Mouse (Mus musculus) forebrain, embryonic 16.5 days (tissue): ENCODE results near the gene Cela2a. TPM values are rescaled to one million over a fixed set of nuclear protein-coding genes. Genes with fewer than 3 reads are reported as not detected.

Source experiments
- ATAC-seq: fragments of 200-750 bp; cut with Nextera tagmentation; 2 replicates; pipeline ENCODE4 v1.8.0; 2017; ENCODE audit warnings: mild to moderate bottlenecking, moderate library complexity
- H3K27ac ChIP-seq: fragments of 300-500 bp; sonication (generic); 2 replicates; pipeline ENCODE4 v1.5.1; 2014; ENCODE audit warnings: low read length, control low read depth
- H3K27me3 ChIP-seq: fragments of 300-500 bp; sonication (generic); replicated peaks from 2 replicates; pipeline ENCODE4 v1.6.1; 2014; ENCODE audit warnings: low read length; ENCODE audit not compliant: control insufficient read depth, insufficient read depth
- H3K36me3 ChIP-seq: fragments of 300-500 bp; sonication (generic); 2 replicates; pipeline ENCODE4 v1.6.1; 2014; ENCODE audit not compliant: control insufficient read depth, insufficient read depth
- H3K4me1 ChIP-seq: fragments of 300-500 bp; sonication (generic); replicated peaks from 2 replicates; pipeline ENCODE4 v1.6.1; 2014; ENCODE audit warnings: low read length; ENCODE audit not compliant: control insufficient read depth, insufficient read depth
- H3K4me2 ChIP-seq: fragments of 300-500 bp; sonication (generic); 2 replicates; pipeline ENCODE4 v1.6.1; 2014; ENCODE audit warnings: mild to moderate bottlenecking, low read length, control low read depth
- H3K4me3 ChIP-seq: fragments of 300-500 bp; sonication (generic); replicated peaks from 2 replicates; pipeline ENCODE4 v1.5.1; 2014; ENCODE audit warnings: mild to moderate bottlenecking, low read length, control low read depth
- H3K9ac ChIP-seq: fragments of 300-500 bp; sonication (generic); replicated peaks from 2 replicates; pipeline ENCODE4 v1.6.1; 2014; ENCODE audit warnings: low read depth, low read length, control low read depth
- H3K9me3 ChIP-seq: fragments of 300-500 bp; sonication (generic); 2 replicates; pipeline ENCODE4 v1.6.1; 2016; ENCODE audit warnings: low read length; ENCODE audit not compliant: control insufficient read depth
- WGBS: fragments of 180-500 bp; shearing (Covaris S2); extraction: QIAGEN DNeasy Blood & Tissue Kit; methylation state at CpG from one replicate; pipeline ENCODE4 v1.1.7; 2014; 5-methylcytosine and 5-hydroxymethylcytosine counted together
- polyA plus RNA-seq: library from polyadenylated mRNA; unstranded; fragments of >200 nt; fragmentation: Nextera tagmentation; extraction: Ambion mirVana; gene quantifications from 2 replicates; pipeline ENCODE4 v1.2.1, GENCODE M21; 2015

Gene Cela2a
- polyA plus RNA-seq: not detected in 2 replicates

DNA sequence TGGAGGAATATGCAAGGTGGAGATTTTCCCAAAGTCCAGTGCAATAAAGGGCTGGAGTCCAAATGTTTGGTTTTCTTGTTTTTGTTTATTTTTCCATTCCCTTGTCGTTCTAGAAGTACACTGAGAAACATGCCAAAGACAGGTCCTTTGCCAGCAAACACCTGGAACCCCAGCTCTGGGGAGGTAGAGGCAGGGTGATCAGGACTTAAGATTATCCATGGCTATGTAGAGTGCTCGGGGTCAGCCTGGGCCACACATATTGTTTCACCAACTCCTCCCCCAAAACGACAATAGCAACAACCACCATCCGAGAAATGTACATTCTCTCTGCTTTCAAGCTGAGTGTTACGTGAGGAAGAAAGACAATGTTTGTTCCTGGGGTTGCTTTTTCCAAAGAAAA lies at the start of gene Cela2a:
Gene Cela2a (minus strand): TSS at position 101 of the 400 bp plus-strand sequence.
- H3K9ac ChIP-seq: no peak within 1 kb of the TSS
- WGBS: 64% methylated on average over 5 of the region's 5 CpGs
- H3K4me1 ChIP-seq: no peaks in the 10 kb centered on the region
- H3K36me3 ChIP-seq: no peaks in the 10 kb centered on the region
- no peaks in the 10 kb centered on the region for H3K27me3 ChIP-seq
- no peak for ATAC-seq
- H3K4me2 ChIP-seq: no peak within 1 kb of the TSS
- H3K9me3 ChIP-seq: no peaks in the 10 kb centered on the region
- H3K4me3 ChIP-seq: no peak within 1 kb of the TSS
- no peak within 1 kb of the TSS for H3K27ac ChIP-seq

DNA sequence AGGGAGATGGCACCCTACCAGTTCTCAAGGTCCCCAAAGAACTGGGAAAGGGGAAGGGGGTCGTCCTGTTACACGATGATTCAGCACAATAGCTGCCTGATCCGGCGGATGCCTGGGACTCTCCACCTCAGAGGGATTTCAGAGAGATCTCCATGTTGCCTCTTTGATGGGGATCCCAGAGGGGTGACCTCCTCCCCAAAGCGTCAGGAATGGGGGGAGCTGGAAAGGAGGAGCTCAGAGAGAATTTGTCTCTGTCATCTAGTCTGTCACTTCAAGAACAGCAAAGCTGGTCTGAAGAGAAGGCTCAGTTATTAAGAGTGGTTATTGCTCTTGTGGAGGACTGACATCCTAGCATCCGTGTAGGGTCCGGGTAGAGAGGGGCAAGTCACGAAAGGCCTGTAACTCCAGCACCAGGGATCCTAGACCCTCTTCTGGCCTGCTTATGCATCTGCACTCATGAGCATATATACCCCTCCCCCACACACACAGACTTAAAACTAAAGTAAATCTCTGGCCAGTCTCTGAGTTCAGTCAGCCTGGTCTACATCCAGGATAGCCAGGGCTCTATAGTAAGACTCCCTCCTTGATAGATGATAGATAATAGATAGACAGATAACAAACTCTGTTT lies 49.6 kb upstream of the Cela2a start:
- 11% methylated on average over 8 of the region's 8 CpGs for WGBS

DNA sequence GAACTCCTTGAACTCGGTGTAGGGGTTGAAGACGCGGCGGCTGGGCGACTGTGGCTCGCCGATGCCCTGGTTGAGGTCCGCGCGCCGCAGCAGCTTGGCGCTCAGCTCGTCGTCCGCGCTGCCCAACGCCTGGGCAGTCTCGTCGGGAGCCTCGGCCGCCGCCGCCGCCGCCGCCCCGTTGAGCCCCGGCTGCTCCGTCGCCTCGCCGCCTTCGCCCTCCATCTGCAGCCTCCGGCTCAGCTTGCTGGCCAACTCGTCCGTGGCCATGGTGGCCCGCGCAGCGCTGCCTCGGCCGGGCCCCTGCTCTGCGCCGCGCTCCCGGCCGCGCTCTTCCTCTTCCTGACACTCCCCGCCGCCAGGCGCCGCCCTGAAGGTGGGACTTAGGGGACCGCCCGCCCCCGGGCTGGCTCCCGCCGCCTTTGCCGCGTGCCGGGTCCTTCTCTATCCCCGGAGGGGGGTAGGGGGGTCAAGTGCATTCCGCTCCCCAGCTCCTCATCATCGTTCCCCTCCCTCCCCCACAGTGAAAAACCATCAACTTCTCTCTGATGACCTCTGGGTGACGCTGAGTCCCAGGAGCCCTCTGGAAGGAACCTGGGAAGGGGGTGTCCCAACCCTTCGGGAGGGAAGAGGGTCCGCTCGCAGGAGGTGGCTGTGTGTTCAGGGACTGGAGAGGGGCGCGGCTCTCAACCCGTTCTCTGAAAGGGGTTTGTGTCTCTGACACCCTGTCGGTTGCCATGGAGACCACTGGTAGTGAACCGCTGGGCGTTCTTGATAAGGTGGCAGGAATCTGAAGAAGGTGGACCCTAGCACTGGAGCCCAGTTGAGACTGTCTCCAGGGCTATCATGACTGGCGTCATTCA lies 48.9 kb upstream of the Cela2a start, which contains the start of gene Efhd2:
Gene Efhd2 (minus strand): TSS at position 320 of the 860 bp plus-strand sequence.
- peak; percentile 92 for ATAC-seq
- Histone ChIP-seq H3K27me3 (no peaks in the 10 kb centered on the region), H3K4me1 (peaks cover 46% of the 10 kb centered on the region), H3K4me2 (peak within 1 kb of the TSS; percentile 80), H3K9me3 (no peaks in the 10 kb centered on the region), H3K4me3 (peak within 1 kb of the TSS; percentile 87), H3K36me3 (no peaks in the 10 kb centered on the region), H3K27ac (0 out of 2 replicates have a peak within 1 kb of the TSS, but pooled peaks have one; percentile 1), H3K9ac (peak within 1 kb of the TSS; percentile 87)
- under 1% methylated on average over 68 of the region's 73 CpGs for WGBS

More for the DNA sequence above, 49.6 kb upstream of the Cela2a start:
- peak overlapping the region; percentile 80 for H3K4me2 ChIP-seq
- no peaks in the 10 kb centered on the region for H3K27me3 ChIP-seq
- peak; percentile 5 for ATAC-seq
- no peaks in the 10 kb centered on the region for H3K36me3 ChIP-seq
- H3K27ac ChIP-seq: no peak overlapping the region
- H3K9me3 ChIP-seq: no peaks in the 10 kb centered on the region
- peaks cover 44% of the 10 kb centered on the region for H3K4me1 ChIP-seq
- peak overlapping the region; percentile 87 for H3K4me3 ChIP-seq
- H3K9ac ChIP-seq: peak overlapping the region; percentile 87

DNA sequence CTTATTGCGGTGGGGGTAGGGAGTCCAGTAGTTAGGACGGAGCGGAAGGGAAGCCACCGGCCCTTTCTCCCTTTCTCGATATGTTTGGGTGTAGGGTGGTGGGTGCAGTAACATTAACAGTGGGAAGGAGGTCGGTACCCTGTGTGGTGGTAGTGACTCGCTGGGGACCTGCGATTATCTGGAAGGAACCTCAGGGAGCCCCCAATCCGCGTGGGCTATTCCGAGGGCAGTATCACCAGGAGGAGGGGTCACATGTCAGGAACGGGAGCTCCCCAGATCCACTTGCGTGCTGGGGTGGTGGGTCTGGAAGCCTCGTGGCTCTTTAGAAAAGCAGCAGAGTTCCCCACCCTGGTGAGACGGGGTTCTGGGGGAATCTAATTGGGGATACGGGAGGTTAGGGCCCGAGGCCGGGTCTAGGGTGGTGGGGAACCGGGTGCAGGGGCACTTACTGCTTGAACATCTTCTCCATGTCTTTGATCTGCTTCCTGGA lies 48.2 kb upstream of the Cela2a start:
- Histone ChIP-seq H3K36me3 (no peaks in the 10 kb centered on the region), H3K4me1 (peaks cover 46% of the 10 kb centered on the region), H3K9ac (peak overlapping the region; percentile 87), H3K4me2 (peak overlapping the region; percentile 80), H3K27me3 (no peaks in the 10 kb centered on the region), H3K27ac (no peak overlapping the region), H3K9me3 (no peaks in the 10 kb centered on the region), H3K4me3 (peak overlapping the region; percentile 87)
- 1% methylated on average over 19 of the region's 19 CpGs for WGBS
- peak; percentile 3; the same call in 1 of the 2 replicates for ATAC-seq

DNA sequence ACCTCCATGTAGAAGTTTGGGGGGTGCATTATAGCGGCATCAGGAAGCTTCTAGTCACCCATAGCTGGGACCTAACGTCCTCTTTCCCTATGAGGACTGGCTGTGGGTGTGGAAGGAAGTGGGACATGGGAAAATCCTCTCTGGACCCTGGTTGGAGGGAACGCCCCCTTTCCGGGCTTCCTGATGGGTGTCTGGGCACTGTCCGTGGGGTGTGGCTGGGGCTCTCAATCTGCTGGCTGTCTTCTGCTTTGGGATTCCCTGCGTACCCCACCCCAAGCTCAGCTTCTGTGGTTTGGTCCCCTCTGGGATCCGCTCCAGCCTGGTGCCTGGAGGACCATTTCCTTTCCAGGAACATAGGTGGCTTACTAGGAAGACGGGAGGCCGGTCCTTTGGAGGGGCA lies 47.0 kb upstream of the Cela2a start:
- Histone ChIP-seq H3K27ac (no peak overlapping the region), H3K4me3 (peak overlapping the region; percentile 87), H3K4me1 (peaks cover 46% of the 10 kb centered on the region), H3K36me3 (no peaks in the 10 kb centered on the region), H3K9me3 (no peaks in the 10 kb centered on the region), H3K27me3 (no peaks in the 10 kb centered on the region), H3K9ac (no peak overlapping the region; the same call in none of the 2 replicates), H3K4me2 (peak overlapping the region; percentile 80)
- no peak for ATAC-seq
- WGBS: 81% methylated on average over 9 of the region's 9 CpGs

DNA sequence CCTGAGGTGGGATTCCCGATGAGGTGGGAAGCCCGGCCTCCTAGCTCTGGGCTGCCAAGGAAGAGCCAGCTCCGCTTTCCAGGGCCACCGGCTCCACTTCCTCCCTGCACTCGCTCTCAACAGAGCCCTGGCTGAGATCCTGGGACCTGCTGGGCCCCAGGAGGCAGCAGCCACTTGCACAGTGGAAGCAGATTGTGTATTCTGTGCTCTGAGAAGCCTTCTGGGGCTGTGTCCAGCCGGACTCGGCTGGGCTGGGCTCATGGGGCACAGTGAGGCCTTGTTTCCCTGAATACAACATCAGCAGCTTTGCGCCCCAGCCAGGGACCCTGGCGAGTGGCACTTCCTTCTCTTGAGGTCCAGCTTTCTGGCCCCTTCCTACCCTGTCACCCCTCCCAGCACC lies 45.9 kb upstream of the Cela2a start:
- no peaks in the 10 kb centered on the region for H3K27me3 ChIP-seq
- peak overlapping the region; percentile 1 for H3K9ac ChIP-seq
- WGBS: 47% methylated on average over 9 of the region's 9 CpGs
- peaks cover 57% of the 10 kb centered on the region for H3K4me1 ChIP-seq
- H3K36me3 ChIP-seq: no peaks in the 10 kb centered on the region
- peak overlapping the region; percentile 80 for H3K4me2 ChIP-seq
- peak; percentile 3; the same call in 1 of the 2 replicates for ATAC-seq
- peak overlapping the region; percentile 34; the same call in 1 of the 2 replicates for H3K27ac ChIP-seq
- no peaks in the 10 kb centered on the region for H3K9me3 ChIP-seq
- peak overlapping the region; percentile 87 for H3K4me3 ChIP-seq

DNA sequence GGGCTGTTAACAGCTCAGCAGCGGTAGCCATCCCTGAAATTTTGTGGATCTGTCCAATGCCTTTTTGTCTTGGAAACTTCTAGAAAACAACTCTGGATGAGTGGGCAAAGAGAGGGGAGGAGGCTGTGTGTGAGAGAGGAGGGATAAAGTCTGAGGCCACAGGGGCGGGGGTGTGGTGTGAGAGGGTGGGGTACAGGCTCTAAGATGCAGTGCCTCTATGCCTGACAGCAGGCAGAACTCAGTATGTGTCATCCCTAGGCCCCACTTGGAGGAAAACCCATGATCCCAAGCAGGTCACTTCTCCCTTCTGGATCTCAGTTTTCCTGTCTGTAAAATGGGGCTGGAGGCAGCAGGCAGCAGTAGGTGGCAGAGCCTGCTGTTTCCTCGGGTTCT lies 45.4 kb upstream of the Cela2a start:
- no peak for ATAC-seq
- Histone ChIP-seq H3K9me3 (no peaks in the 10 kb centered on the region), H3K4me1 (peaks cover 63% of the 10 kb centered on the region), H3K27ac (peak overlapping the region; percentile 34; the same call in 1 of the 2 replicates), H3K36me3 (no peaks in the 10 kb centered on the region), H3K9ac (peak overlapping the region; percentile 1; the same call in 1 of the 2 replicates), H3K4me2 (peak overlapping the region; percentile 80), H3K27me3 (no peaks in the 10 kb centered on the region), H3K4me3 (no peak overlapping the region)
- WGBS: 88% methylated on average over 3 of the region's 3 CpGs

DNA sequence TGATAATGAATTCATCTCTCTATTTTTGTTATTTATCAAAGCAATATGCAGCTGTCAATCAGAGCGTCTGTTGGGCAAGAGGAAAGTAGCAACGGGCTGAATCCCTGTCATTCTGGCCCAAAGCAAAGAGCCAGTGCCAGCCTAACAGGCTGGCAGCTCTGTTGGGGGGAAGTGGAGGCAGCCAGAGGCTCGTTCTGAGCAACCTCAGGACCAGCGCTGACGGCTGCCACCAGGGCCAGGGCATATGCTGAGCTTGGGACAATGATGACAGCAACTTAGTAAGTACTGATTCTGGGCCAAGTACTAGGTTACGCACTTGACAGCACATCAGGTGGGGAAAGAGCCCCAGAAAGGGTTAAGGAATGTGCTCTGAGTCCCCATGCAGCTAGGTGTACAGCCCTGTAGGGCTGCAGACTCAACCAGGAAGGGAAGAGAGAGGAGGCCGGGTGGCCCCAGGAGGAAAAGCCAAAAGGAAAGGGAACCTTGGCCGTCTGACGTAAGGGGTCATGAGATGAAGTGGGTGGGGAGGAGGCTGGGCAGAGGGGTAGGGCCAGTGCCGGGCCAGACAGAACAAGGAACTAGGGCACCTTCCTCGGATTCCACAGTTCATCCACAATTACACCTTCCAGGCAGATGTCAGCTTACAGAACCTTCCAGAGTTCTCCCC lies 44.8 kb upstream of the Cela2a start:
- Histone ChIP-seq H3K4me1 (peaks cover 64% of the 10 kb centered on the region), H3K9me3 (no peaks in the 10 kb centered on the region), H3K9ac (no peak overlapping the region), H3K36me3 (no peaks in the 10 kb centered on the region), H3K27ac (peak overlapping the region; percentile 39; the same call in 1 of the 2 replicates), H3K4me3 (no peak overlapping the region), H3K4me2 (0 out of 2 replicates have a peak overlapping the region, but pooled peaks have one; percentile 7), H3K27me3 (no peaks in the 10 kb centered on the region)
- WGBS: 57% methylated on average over 11 of the region's 11 CpGs
- ATAC-seq: no peak
